8 mouse cellular contexts compared by ENCODE assay signal in the genomic region with DNA sequence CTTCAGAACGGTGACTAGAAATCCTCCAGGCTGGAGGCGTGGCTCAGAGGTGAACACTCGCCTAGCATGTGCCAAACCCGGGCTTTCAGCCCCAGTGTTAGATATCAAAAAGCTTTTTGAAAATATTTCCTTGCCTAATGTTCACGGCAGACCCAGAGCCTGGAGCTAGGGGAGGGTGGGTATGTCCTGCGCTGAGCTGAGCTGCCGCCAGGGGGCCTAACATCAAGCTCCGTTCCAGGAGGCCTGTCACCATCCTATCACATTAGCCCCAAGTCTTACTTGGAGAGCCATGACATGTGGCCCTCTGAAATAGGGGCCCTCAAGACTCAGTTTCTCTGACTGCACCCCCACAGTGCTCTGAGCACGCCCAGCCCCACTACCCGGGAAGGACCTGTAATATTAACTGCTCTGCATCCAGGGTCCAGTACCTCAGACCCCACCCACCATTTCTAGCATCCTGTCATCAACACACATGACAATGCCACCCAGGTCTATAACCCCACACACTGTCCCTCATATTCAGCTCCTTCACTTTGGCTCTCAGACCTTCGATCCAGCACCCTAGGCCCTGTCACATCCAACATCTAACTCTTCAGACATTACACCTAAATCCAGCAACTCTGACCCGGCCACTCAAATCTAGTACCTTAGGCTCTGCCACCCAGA. TPM values are rescaled to one million over a fixed set of nuclear protein-coding genes. Genes with fewer than 3 reads are reported as not detected.
A peak's percentile ranks its signal among the peaks of the same experiment; 100 is the strongest.
DNase-seq lines count a peak whose midpoint lies in the region; ATAC-seq and TF ChIP-seq lines count a peak whose summit lies in the region.

No protein-coding gene starts in this region.

- DNase-seq in layer of hippocampus, adult 11-12 months (ENCODE audit: low spot score) = peak; percentile 82
- no peak for DNase-seq in layer of hippocampus, adult 9-10 months (ENCODE audit: low spot score)
- DNase-seq in cerebellum, postnatal 36 days = peak; percentile 70 to 79
- DNase-seq in gastrocnemius, adult 18-20 months (ENCODE audit: low spot score) = peak; percentile 79
- DNase-seq in hindbrain, postnatal 0 days (ENCODE audit: low spot score) = peak; percentile 89
- peak; percentile 50 to 59 for DNase-seq in left cerebral cortex, adult 8-10 months (ENCODE audit: low spot score in 2 of 2)
- peak; percentile 83 for DNase-seq in right cerebral cortex, postnatal 14 days

- peak overlapping the region; percentile 81 for H3K27ac ChIP-seq in hindbrain, postnatal 0 days

- WGBS in hindbrain, postnatal 0 days = 6% methylated on average over 12 of the region's 12 CpGs

- H3K4me1 ChIP-seq in hindbrain, postnatal 0 days (ENCODE audit: insufficient read depth, low read length) = peaks cover 5% of the 10 kb centered on the region

- ATAC-seq in hindbrain, postnatal 0 days = peak; percentile 73
- ATAC-seq in megakaryocyte, adult 5-6 weeks (ENCODE audit: poor library complexity, severe bottlenecking) = peak; percentile 84

- H3K4me3 ChIP-seq in hindbrain, postnatal 0 days (ENCODE audit: low read length) = peak overlapping the region; percentile 89

- peaks cover 28% of the 10 kb centered on the region for H3K36me3 ChIP-seq in hindbrain, postnatal 0 days (ENCODE audit: insufficient read depth, low read length)

- H3K9me3 ChIP-seq in hindbrain, postnatal 0 days (ENCODE audit: low read length) = no peaks in the 10 kb centered on the region

- H3K4me2 ChIP-seq in hindbrain, postnatal 0 days (ENCODE audit: low read depth, low read length) = peak overlapping the region; percentile 82

- no peaks in the 10 kb centered on the region for H3K27me3 ChIP-seq in hindbrain, postnatal 0 days (ENCODE audit: insufficient read depth, low read length)

- TF ChIP-seq CTCF in hindbrain, postnatal 0 days (IDR thresholded peaks at IDR 0.05; ENCODE audit: low read depth) = peak; percentile 89

- H3K9ac ChIP-seq in hindbrain, postnatal 0 days (replicated peaks; ENCODE audit: low read length) = peak overlapping the region; percentile 92

RNA-seq across cellular contexts. Expression of gene Cox19, which starts 7.1 kb away (rescaled TPM):
- total RNA-seq in gastrocnemius, adult 18-20 months (2021) = 10 to 100 TPM; 55.0 to 68.4 TPM
- 93.7 and 106 TPM in 2 replicates for total RNA-seq in hindbrain, postnatal 0 days (2014; rRNA removed)
- 86.3 and 91.0 TPM in 2 replicates for polyA plus RNA-seq in hindbrain, postnatal 0 days (2015; fragmentation: Nextera tagmentation; extraction: Ambion mirVana)
- 10 to 100 TPM; 59.2 to 62.6 (median 61.3) TPM for total RNA-seq in left cerebral cortex, adult 8-10 months (2022)
- 35.6 and 42.6 TPM in 2 replicates for total RNA-seq in megakaryocyte, adult 5-6 weeks (2015)
- 20.0 and 24.6 TPM in 2 replicates for total RNA-seq in megakaryocyte, adult 5-6 weeks (2017)

RNA-seq across cellular contexts. Expression of gene Cyp2w1, which starts 8.3 kb away (rescaled TPM):
- total RNA-seq in gastrocnemius, adult 18-20 months (2021) = not detected
- not detected in 2 replicates for total RNA-seq in hindbrain, postnatal 0 days (2014; rRNA removed)
- polyA plus RNA-seq in hindbrain, postnatal 0 days (2015; fragmentation: Nextera tagmentation; extraction: Ambion mirVana) = not detected in 2 replicates
- not detected for total RNA-seq in left cerebral cortex, adult 8-10 months (2022)
- not detected in 2 replicates for total RNA-seq in megakaryocyte, adult 5-6 weeks (2015)
- not detected in 2 replicates for total RNA-seq in megakaryocyte, adult 5-6 weeks (2017)

RNA-seq across cellular contexts. Expression of gene Adap1, which starts 18.7 kb away (rescaled TPM):
- 1 to 10 TPM in 1 of 2 experiments, under 1 TPM in 1; 0.66 to 1.4 TPM for total RNA-seq in gastrocnemius, adult 18-20 months (2021)
- total RNA-seq in hindbrain, postnatal 0 days (2014; rRNA removed) = 241 and 242 TPM in 2 replicates
- polyA plus RNA-seq in hindbrain, postnatal 0 days (2015; fragmentation: Nextera tagmentation; extraction: Ambion mirVana) = 123 and 128 TPM in 2 replicates
- total RNA-seq in left cerebral cortex, adult 8-10 months (2022) = 100 to 1,000 TPM; 207 to 227 (median 217) TPM
- 42.5 and 43.9 TPM in 2 replicates for total RNA-seq in megakaryocyte, adult 5-6 weeks (2015)
- total RNA-seq in megakaryocyte, adult 5-6 weeks (2017) = 56.9 and 61.1 TPM in 2 replicates

RNA-seq across cellular contexts. Expression of gene Gpr146, which starts 33.3 kb away (rescaled TPM):
- 10 to 100 TPM; 21.8 to 28.9 TPM for total RNA-seq in gastrocnemius, adult 18-20 months (2021)
- total RNA-seq in hindbrain, postnatal 0 days (2014; rRNA removed) = 8.1 and 10.1 TPM in 2 replicates
- 3.7 and 4.4 TPM in 2 replicates for polyA plus RNA-seq in hindbrain, postnatal 0 days (2015; fragmentation: Nextera tagmentation; extraction: Ambion mirVana)
- total RNA-seq in left cerebral cortex, adult 8-10 months (2022) = 10 to 100 TPM; 15.9 to 17.1 (median 16.4) TPM
- total RNA-seq in megakaryocyte, adult 5-6 weeks (2015) = 9.8 and 13.1 TPM in 2 replicates
- total RNA-seq in megakaryocyte, adult 5-6 weeks (2017) = 9.6 and 14.8 TPM in 2 replicates

Comparison
In these comparisons a context has a peak if more than half of its experiments do, and no peak if none do; other contexts are left out.
1. RNA of gene Adap1, which starts 18.7 kb away (total RNA-seq): 241 to 242 TPM in hindbrain, postnatal 0 days, 207 to 227 TPM in left cerebral cortex, adult 8-10 months and 42.5 to 61.1 TPM in megakaryocyte, adult 5-6 weeks; 0.66 to 1.4 TPM in gastrocnemius, adult 18-20 months; every median in the first group is over 10 times any median in the second.